Mouse (Mus musculus) brain, embryonic 18.5 days (tissue): ENCODE measurements around the gene Fam169b.
"Not testable (repeated sequence)": the region's sequence is repeated elsewhere in the genome, so short reads cannot be mapped to it uniquely, and the experiment has no call there.

ENCODE experiments used
- DNase-seq: peaks from one replicate; pipeline ENCODE4 v3.0.0-alpha.2; 2012; ENCODE audit warnings: low read depth, low spot score

The Fam169b gene

DNA sequence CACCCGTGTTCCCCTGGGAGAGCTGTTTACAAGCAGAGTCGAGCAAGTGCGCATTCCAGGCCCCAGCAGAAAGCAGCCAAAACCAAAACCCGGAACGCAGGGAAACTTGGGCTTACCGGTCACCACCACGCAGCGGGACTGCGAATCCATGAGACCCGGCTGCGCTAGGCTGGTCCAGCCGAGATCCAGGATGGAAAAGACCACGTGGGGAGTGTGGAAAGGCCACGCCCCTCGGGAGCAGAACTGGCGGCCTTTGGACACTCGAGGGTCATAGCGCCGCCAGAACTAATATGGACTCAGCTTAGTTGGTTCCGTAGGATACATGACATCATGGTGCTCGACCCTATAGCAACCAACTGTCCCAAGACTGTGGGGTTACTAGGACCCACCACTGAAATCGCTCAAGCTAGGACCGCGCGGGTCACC is 9.6 kb upstream of the Fam169b start, which contains the start of gene Pgpep1l:
Gene Pgpep1l (minus strand): TSS at position 206 of the 426 bp plus-strand sequence.
- no peak for DNase-seq

DNA sequence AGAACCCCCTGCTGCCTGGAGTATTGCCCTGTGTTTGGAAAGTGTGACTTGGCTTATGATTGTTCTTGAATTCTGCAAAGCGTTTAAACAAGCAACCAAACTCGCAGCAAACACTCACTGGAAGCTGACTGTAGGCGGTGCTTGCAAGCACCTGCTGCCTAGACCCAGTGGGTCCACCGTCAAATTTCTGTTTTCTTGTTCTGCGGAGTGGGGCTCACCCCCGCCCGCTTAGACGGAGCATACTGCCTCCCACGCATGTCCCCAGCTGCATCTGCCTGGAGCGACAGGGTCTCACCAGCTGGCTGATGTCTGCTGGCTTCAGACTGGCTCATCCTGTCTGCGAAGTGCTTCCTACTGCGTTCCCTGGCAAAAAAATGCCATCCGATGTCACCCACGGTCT is 9.1 kb upstream of the Fam169b start:
- DNase-seq, result no peak

GRCm38 (mm10) chr7:68265391-68265790 is 8.2 kb upstream of the Fam169b start:
- DNase-seq, result no peak

DNA sequence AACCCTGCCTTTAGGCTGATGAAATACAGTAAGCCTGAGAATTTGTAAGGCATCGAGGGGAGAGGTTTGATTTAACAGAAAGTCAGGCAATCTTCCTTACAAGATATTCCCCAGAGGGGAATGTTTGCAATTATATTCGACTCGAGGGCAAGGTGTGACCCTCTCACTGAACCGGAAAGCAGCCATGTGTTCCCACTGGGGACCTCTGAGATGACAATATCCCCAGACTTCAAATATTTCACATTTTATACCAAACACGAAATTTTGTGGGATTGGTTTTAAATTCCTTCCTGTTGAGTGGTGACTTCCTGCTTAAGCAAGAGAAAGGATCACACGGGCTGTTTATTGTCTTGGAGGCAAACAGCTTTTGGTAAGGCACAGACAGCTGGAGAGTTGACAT is 6.9 kb upstream of the Fam169b start:
- DNase-seq, result no peak

GRCm38 (mm10) chr7:68270551-68270950 is 3.1 kb upstream of the Fam169b start:
- DNase-seq, result no peak

- no peak for DNase-seq
These were observed 1.8 kb upstream of the Fam169b start for GRCm38 (mm10) chr7:68271816-68272215.

GRCm38 (mm10) chr7:68272607-68273006 is 1.0 kb upstream of the Fam169b start:
- DNase-seq, result no peak

- no peak for DNase-seq
These were observed 579 bp downstream of the Fam169b start for GRCm38 (mm10) chr7:68274218-68274617.

DNA sequence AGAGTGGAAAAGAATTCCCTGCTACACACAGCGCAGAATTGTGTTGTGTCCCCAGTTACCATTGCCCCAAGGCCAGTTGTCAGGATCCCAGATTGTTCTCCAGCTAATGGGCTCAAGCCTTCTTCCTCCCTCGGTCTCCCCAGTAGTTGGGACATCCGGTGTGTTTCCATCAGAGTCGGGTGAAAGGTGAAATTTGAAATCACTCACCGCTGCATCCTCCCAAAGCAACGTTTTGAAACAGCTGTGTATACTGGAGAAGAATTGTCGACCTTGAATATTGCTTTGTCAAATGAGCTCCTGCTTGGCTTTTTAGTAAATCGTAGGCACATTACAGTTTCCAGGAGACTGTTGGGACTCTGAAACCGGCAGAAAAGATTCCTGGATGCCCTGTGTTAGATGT is 1.3 kb downstream of the Fam169b start:
- no peak for DNase-seq

- DNase-seq, result not testable (repeated sequence)
These were observed 1.8 kb downstream of the Fam169b start for GRCm38 (mm10) chr7:68275445-68275837.

GRCm38 (mm10) chr7:68275838-68276731 is 2.4 kb downstream of the Fam169b start:
- DNase-seq, result no peak

DNA sequence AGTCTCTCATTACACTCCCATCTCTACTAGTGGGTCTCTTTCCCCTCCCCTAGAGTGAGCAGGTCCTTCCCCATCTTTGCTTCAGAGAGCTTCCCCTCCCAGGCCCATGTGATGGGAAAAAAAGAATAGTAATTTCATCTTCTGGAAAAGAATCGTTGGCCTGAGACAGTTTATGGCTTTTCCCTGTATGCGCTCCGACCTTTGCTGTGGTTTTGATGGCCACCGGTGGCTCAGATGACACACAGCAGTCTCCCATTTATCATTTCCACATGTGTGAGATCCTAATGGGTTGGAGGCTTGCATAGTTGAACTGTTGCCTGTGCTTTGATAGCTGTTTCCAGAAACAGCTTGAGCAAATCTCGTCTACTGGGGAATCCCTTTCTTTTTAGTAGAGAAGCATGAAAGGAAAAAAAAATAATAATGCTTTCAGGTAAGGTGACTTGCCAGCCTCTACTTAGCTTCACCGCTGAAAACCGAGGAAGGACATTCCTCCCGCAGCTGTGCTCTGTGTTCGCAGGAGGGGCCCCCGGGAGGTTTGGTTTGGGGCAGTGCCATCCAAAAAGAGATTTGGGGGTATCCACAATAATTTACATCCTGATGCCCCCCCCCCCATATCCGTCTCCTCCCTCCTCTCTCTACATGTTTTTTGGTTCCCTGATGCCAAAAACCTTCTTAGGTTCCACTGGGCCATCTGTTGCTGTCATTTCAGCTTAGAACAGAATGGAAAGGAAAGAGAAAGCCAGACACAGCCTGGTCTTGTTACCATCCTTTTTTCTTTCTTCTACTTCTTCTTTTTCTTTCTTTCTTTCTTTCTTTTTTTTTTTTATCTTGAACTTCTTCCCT is 3.6 kb downstream of the Fam169b start:
- DNase-seq, result no peak

DNA sequence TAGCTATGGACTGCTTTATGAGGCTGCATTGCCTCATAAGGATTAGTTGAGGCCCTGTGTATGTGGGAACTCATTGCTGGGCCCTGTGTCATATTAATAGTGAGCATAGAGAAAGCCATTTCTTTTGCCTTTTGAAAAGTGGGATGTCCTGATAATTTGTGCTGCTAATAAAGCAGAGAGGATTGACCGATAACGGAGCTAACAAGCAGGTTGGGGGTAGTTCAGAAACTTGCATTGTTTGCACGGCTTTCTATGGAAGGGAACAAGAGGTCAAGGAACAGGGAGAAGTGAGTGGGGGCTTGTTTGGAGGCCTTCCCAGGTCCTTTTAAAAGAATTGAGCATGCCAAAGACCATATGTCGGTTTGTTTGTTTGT is 4.2 kb downstream of the Fam169b start:
- no peak for DNase-seq

DNA sequence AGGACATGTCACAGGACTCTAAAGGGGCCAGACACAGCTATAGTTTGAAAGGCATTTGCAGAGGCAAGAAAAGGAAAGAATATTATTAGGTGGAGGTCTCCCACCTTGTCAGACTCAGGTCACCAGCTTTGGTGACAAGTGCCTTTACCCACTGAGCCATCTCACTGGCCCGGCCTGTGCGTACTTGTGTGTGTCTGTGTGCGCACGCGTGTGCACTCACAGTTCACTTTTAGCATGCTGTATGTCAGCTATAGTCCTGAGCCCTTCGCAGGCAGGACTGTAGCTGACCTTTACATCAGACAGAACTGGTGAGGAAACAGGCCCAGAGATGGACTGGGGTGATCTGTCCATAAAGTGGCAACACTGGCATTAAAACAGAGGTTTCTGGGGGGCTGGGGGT is 4.7 kb downstream of the Fam169b start:
- DNase-seq, result no peak

GRCm38 (mm10) chr7:68278908-68279307 is 5.3 kb downstream of the Fam169b start:
- DNase-seq, result no peak

- DNase-seq, result no peak
These were observed 5.8 kb downstream of the Fam169b start for GRCm38 (mm10) chr7:68279481-68279880.

GRCm38 (mm10) chr7:68280352-68280869 is 6.8 kb downstream of the Fam169b start:
- no peak for DNase-seq

DNA sequence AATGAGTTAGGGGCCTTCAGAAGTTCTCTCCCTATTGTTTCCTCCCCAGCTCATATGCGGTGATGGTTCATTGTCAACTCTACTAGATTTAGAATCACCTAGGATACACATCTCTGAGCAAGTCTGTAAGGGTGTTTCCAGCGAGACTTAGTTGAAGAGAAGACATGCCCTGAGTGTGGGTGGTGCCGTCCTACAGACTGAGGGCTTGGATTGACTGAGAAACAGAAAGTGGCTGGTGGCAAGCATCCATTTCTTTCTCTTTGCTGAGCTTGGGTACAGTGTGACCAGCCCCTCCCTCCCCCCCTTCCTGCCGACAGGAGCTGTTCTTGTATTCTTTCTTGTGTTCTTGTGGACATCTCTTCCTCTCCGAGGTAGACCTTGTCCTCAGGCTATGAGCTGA is 7.7 kb downstream of the Fam169b start:
- no peak for DNase-seq

- no peak for DNase-seq
These were observed 8.9 kb downstream of the Fam169b start for GRCm38 (mm10) chr7:68282304-68283132.

- DNase-seq, result not testable (repeated sequence)
These were observed 9.5 kb downstream of the Fam169b start for GRCm38 (mm10) chr7:68283133-68283520.

DNA sequence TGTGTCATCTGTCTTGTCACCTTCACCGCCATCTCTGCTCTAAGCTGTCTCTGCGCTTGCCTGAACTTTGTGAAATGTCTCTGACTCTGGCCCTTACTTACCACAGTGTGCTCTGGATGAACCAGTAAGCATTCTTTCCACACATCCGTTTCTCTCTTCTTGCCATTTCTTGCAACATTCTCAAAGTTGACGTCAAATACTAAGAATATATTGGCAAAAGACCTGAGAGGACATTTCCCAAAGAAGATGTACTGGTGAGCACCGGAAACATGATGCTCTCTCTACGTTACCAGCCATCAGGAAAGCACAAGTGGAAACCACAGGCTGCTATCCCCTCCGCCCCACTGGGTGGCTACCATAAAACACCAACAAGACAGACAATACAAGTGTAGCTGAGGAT is 10.1 kb downstream of the Fam169b start:
- DNase-seq, result no peak
